Mouse (Mus musculus): ENCODE results near the gene Tspan5. TPM values are rescaled to one million over a fixed set of nuclear protein-coding genes. Genes with fewer than 3 reads are reported as not detected.

The Tspan5 gene
- total RNA-seq, 2 experiments from 2014 or later, result 184 to 208 TPM

DNA sequence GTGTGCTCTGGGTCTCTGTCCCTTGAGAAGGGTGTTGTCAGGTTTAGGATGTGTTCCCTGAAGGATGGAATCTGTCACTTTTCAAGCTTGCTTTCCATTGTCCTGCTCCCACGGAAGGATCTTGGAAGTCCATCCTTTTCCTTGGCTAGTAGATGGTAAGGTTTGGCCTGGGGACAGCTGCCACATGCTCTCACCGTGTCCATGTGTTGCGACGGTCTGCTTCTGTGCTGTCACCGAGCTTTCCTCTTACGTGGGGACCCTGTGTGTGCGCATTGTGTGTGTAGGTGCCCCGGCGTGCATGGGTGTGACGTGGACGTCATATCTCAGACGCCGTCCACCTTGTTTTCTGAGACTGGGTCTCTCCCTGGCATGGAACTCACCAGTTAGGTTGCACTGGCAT, 19.5 kb downstream of the Tspan5 start:
- no peak for DNase-seq (ENCODE audit: extremely low spot score in 1 of 2, low spot score in 2 of 2)
- intact Hi-C loops (cut with DNase I), result no loop called here

- intact Hi-C loops (cut with DNase I), result no loop called here
- no peak for DNase-seq (ENCODE audit: extremely low spot score in 1 of 2, low spot score in 2 of 2)
These were observed 21.9 kb downstream of the Tspan5 start for GRCm38 (mm10) chr3:138763941-138764340.

- DNase-seq (ENCODE audit: extremely low spot score in 1 of 2, low spot score in 2 of 2), result no peak
- intact Hi-C loops (cut with DNase I), result no loop called here
These were observed 22.8 kb downstream of the Tspan5 start for GRCm38 (mm10) chr3:138764782-138765181.

DNA sequence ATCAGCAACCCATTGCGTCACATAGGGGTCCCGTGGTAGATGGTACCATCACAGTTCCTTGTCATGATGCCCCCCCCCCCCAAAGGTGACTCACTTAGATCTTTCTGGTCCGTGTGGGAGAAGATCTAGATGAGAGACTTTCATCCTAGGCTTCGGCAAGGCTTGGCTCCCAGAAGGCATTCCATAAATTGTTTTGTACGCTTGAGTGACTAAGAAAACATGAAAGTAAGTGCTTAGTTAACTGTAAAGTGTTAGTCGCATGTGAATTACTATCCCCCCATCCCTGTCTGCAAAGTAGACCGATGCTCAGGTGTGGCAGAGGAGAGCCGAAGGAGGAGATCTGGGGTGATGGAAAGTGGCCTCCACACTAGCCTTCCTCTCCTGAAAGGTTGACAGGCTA, 25.0 kb downstream of the Tspan5 start:
- intact Hi-C loops (cut with DNase I), result no loop called here

GRCm38 (mm10) chr3:138768541-138769093, 26.6 kb downstream of the Tspan5 start:
- DNase-seq (ENCODE audit: extremely low spot score in 1 of 2, low spot score in 2 of 2), result no peak

More for the DNA sequence above, 25.0 kb downstream of the Tspan5 start:
- no peak for DNase-seq (ENCODE audit: extremely low spot score in 1 of 2, low spot score in 2 of 2)

DNA sequence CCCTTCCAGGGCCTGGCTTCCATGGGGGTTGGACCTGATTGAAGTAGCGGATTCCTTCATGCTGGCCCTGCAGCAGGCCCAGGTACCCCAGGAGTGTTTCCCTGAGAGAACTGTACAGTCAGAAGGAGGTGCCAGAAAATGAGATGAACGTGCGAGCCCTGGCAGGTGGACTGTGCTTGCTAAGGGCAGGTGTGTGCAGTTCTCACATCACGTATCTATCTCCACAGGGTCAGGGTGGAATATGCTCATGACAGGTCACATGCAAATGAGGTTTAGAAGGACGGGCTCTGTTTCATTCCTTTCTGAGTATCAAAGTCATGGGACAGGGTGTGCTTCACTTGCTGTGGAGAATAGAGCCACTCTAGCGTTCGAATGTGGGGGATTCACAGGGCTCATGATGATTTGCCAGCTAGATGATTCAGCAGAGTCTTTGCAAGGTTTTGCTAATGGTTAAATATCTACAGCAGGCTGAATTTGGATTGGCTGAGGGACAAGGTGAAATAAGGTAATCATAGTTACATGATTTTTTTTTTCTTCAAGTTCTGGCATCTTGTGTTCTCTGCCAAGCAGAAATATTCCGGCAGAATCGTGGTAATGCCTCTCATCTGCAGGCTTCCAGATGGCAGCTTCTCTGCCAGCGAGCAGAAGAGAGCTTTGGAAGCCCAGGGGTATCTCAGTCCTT, 28.8 kb downstream of the Tspan5 start:
- DNase-seq (ENCODE audit: extremely low spot score in 1 of 2, low spot score in 2 of 2), result no peak
- intact Hi-C loops (cut with DNase I), result no loop called here

More at GRCm38 (mm10) chr3:138768541-138769093, 26.6 kb downstream of the Tspan5 start:
- intact Hi-C loops (cut with DNase I), result no loop called here

- intact Hi-C loops (cut with DNase I), result no loop called here
- no peak for DNase-seq (ENCODE audit: extremely low spot score in 1 of 2, low spot score in 2 of 2)
These were observed 29.7 kb downstream of the Tspan5 start for GRCm38 (mm10) chr3:138771549-138772333.

DNA sequence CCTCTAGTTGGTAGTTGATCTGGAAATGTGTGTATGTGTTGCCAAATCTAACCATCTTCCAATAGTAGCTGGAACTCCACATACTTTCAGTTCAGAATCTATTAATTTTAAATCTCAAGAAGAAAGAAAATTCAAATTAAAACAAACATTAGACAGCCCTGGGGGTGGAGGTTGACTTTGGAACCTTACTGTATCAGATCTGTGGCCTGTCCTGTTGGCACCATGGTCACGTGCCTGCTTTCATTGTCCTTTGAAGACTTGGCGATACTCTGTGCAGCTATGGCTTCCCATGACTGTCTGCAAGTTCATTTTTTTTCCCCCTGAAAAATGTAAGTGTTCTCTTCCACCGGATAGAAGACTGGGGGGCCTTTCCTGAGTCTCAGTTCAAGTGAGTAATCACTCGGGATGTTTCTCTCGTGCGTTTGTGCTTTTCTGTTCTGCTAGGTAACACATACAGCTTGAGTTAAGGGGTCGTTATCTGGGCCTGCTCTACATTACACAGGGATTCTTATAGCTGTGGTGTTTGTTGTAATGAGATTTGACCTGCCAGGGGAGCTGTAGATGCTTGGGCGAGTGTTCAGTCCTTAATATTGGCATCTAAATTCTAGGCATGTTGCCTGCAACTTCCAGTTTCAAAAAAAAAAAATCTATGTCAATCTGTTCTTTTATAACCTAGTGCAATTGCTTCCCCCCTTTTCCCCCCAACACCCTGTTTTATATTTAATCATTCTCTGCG, 32.0 kb downstream of the Tspan5 start:
- intact Hi-C loops (cut with DNase I), result no loop called here
- no peak for DNase-seq (ENCODE audit: extremely low spot score in 1 of 2, low spot score in 2 of 2)

- intact Hi-C loops (cut with DNase I), result no loop called here
- no peak for DNase-seq (ENCODE audit: extremely low spot score in 1 of 2, low spot score in 2 of 2)
These were observed 32.6 kb downstream of the Tspan5 start for GRCm38 (mm10) chr3:138774607-138774943.

GRCm38 (mm10) chr3:138775926-138776715, 34.1 kb downstream of the Tspan5 start:
- no peak for DNase-seq (ENCODE audit: extremely low spot score in 1 of 2, low spot score in 2 of 2)
- intact Hi-C loops (cut with DNase I), result no loop called here

GRCm38 (mm10) chr3:138781492-138781891, 39.5 kb downstream of the Tspan5 start:
- intact Hi-C loops (cut with DNase I), result no loop called here
- no peak for DNase-seq (ENCODE audit: extremely low spot score in 1 of 2, low spot score in 2 of 2)

- DNase-seq (ENCODE audit: extremely low spot score in 1 of 2, low spot score in 2 of 2), result peak in 1 of 2 experiments; percentile 63
- intact Hi-C loops (cut with DNase I), result loop anchor here (2.0 kb wide), 1 partner anchor 33 kb away; no protein-coding TSS in a partner anchor
These were observed 42.1 kb downstream of the Tspan5 start for GRCm38 (mm10) chr3:138783859-138784640.

GRCm38 (mm10) chr3:138784641-138785025, 42.6 kb downstream of the Tspan5 start:
- no peak for DNase-seq (ENCODE audit: extremely low spot score in 1 of 2, low spot score in 2 of 2)
- intact Hi-C loops (cut with DNase I), result no loop called here

- no peak for DNase-seq (ENCODE audit: extremely low spot score in 1 of 2, low spot score in 2 of 2)
- intact Hi-C loops (cut with DNase I), result no loop called here
These were observed 45.9 kb downstream of the Tspan5 start for GRCm38 (mm10) chr3:138787758-138788488.

DNA sequence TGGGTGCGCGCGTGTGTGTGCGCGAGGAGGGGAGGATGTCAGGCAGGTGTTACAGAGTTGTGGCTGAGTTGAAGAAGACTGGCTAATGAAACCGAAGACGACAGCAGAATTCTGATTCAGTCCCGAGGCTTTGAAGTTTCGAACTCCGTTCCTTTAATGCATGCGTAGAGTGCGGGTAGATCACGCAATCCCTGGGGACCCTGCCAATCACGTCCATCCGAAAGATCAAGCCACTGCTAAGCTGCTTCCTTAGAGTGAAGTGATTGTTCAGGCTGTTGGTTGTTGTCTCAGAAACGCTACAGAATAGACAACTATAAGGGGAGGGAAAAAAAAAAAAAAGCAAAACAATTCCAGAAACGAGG, 46.5 kb downstream of the Tspan5 start:
- intact Hi-C loops (cut with DNase I), result no loop called here
- no peak for DNase-seq (ENCODE audit: extremely low spot score in 1 of 2, low spot score in 2 of 2)

DNA sequence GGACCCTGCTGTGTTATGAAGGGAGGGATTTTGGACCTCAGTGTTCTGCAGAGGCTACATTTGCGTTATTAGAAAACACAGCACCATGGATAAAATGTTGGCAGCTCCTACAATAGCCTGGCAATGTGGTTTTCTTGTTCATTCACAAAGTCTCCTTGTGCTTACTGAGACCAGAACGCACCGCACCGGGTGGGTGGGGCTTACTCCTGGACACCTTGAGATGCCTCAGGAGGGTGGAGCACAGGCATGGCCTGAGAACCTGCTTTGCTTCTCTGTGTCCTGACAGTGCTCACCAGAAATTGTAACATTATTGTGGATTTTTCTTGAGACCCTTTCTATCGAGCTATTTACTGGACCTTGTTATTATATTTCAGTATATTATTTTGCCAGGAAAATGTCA, 47.3 kb downstream of the Tspan5 start:
- intact Hi-C loops (cut with DNase I), result no loop called here

DNA sequence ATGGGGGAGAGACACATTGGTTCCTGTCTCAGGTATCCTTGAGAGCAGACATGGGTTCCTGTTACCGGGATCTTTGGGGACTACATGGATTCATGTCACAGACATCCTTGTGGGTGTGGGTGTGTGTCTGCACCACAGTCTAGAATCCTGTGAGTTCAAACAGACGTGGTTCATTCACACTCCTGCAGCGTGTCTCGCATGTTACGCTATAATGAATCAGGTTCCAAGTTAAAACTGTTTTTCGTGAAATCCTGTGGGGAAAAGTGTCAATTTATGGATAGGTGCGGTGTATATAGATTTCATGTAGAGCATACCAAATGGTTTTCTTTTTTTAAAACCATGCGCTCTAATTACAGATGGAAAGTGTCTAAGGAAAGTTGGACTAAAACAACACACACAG, 52.5 kb downstream of the Tspan5 start:
- DNase-seq (ENCODE audit: extremely low spot score in 1 of 2, low spot score in 2 of 2), result peak in 1 of 2 experiments; percentile 11

More for the DNA sequence above, 47.3 kb downstream of the Tspan5 start:
- no peak for DNase-seq (ENCODE audit: extremely low spot score in 1 of 2, low spot score in 2 of 2)

More for the DNA sequence above, 52.5 kb downstream of the Tspan5 start:
- intact Hi-C loops (cut with DNase I), result no loop called here
